Mouse (Mus musculus) spleen, postnatal 4 days (tissue): ENCODE measurements around the gene Dennd6a.
"Not testable (repeated sequence)": the region's sequence is repeated elsewhere in the genome, so short reads cannot be mapped to it uniquely, and the experiment has no call there.

Experiments used
- DNase-seq, 2 experiments: peaks; one replicate each; pipeline ENCODE4 v3.0.0; 2022; ENCODE audit warnings: low spot score in 2 of 2

The Dennd6a gene

GRCm38 (mm10) chr14:26643006-26643624 is 69.5 kb downstream of the Dennd6a start:
- DNase-seq = no peak

- DNase-seq = no peak
Measured at GRCm38 (mm10) chr14:26645989-26646650, 72.5 kb downstream of the Dennd6a start.

GRCm38 (mm10) chr14:26647811-26648210 is 74.2 kb downstream of the Dennd6a start:
- DNase-seq = no peak

- DNase-seq = no peak
Measured at GRCm38 (mm10) chr14:26651901-26652300, 78.2 kb downstream of the Dennd6a start.

- no peak for DNase-seq
Measured at GRCm38 (mm10) chr14:26658178-26658577, 84.5 kb downstream of the Dennd6a start.

- DNase-seq = no peak
Measured at GRCm38 (mm10) chr14:26660233-26660632, 86.6 kb downstream of the Dennd6a start.

- no peak for DNase-seq
Measured at GRCm38 (mm10) chr14:26662016-26662415, 88.4 kb downstream of the Dennd6a start.

- DNase-seq = no peak
Measured at GRCm38 (mm10) chr14:26662488-26662887, 88.8 kb downstream of the Dennd6a start.

GRCm38 (mm10) chr14:26663851-26664250 is 90.2 kb downstream of the Dennd6a start:
- no peak for DNase-seq

- no peak for DNase-seq
Measured at GRCm38 (mm10) chr14:26667991-26668370, 94.3 kb downstream of the Dennd6a start.

- peak; percentile 52 to 82 for DNase-seq
Measured at GRCm38 (mm10) chr14:26668371-26669291, 95.0 kb downstream of the Dennd6a start.

GRCm38 (mm10) chr14:26669292-26670073 is 95.8 kb downstream of the Dennd6a start, which contains the start of gene Pde12:
Gene Pde12 (minus strand): TSS chr14:26669883.
- peak; percentile 81 to 91 for DNase-seq

GRCm38 (mm10) chr14:26670964-26671363 is 97.3 kb downstream of the Dennd6a start:
- DNase-seq = no peak

GRCm38 (mm10) chr14:26671870-26672615 is 98.4 kb downstream of the Dennd6a start:
- not testable (repeated sequence) for DNase-seq

GRCm38 (mm10) chr14:26674476-26675169 is 101.0 kb downstream of the Dennd6a start:
- not testable (repeated sequence) for DNase-seq

GRCm38 (mm10) chr14:26675371-26675770 is 101.7 kb downstream of the Dennd6a start:
- DNase-seq = peak; percentile 48 to 79

GRCm38 (mm10) chr14:26675791-26676190 is 102.1 kb downstream of the Dennd6a start:
- peak; percentile 35 to 67 for DNase-seq
